Mouse (Mus musculus): ENCODE measurements at regions not wholly inside any gene's neighbourhood (a gene's known extent, or its start where the extent isn't known, plus 50 kb on each side); places are given as distances from the start of the nearest gene placed in this dataset.

DNA sequence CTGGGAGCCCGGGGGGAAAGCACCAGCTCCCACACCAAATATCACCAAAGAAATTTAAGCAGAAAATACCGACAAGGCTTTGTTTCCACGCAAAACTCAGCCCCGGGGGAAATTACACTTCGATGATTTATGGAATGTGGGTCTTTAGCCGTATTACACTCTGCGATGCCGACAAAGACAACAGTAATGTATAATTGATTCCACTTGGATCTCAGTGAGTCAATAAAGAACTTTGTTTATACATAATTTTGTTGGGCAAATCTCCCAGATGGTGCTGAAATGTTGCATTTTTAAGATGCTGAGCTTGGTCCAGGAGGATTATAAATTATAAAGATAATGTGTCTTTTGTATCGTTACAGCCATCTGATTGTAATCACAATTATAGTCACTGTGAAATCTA lies 59.1 kb upstream of the Dock1 start:
- Histone ChIP-seq H3K27ac (ENCODE audit: control insufficient read depth, low read depth, low read length) (no peak overlapping the region), H3K9ac (ENCODE audit: control insufficient read depth, low read depth, low read length, poor library complexity, severe bottlenecking) (no peak overlapping the region)
- TF ChIP-seq TCF12 (IDR thresholded peaks at IDR 0.05; ENCODE audit: low read depth, low read length) (no peak), BHLHE40 (IDR thresholded peaks at IDR 0.05; ENCODE audit: borderline replicate concordance, low read depth, low read length) (no peak), MYC (IDR thresholded peaks at IDR 0.05; ENCODE audit: low read depth, low read length) (no peak), ZC3H11A (IDR thresholded peaks at IDR 0.05; ENCODE audit: low read depth, low read length) (no peak), SIN3A (IDR thresholded peaks at IDR 0.05; ENCODE audit: low read length) (no peak), USF2 (IDR thresholded peaks at IDR 0.05; ENCODE audit: borderline replicate concordance in 1 of 2, insufficient read depth in 1 of 2, low read depth in 1 of 2, low read length in 2 of 2) (no peak), ZNF384 (IDR thresholded peaks at IDR 0.05; ENCODE audit: low read depth, low read length) (no peak), MEF2A (IDR thresholded peaks at IDR 0.05; ENCODE audit: extremely low read depth, insufficient replicate concordance, low read depth, low read length, poor library complexity, severe bottlenecking) (no peak), JUND (IDR thresholded peaks at IDR 0.05; ENCODE audit: low read depth, low read length) (no peak), RAD21 (IDR thresholded peaks at IDR 0.05; ENCODE audit: low read depth, low read length) (no peak), GATA1 (IDR thresholded peaks at IDR 0.05; ENCODE audit: low read depth, low read length) (no peak)

DNA sequence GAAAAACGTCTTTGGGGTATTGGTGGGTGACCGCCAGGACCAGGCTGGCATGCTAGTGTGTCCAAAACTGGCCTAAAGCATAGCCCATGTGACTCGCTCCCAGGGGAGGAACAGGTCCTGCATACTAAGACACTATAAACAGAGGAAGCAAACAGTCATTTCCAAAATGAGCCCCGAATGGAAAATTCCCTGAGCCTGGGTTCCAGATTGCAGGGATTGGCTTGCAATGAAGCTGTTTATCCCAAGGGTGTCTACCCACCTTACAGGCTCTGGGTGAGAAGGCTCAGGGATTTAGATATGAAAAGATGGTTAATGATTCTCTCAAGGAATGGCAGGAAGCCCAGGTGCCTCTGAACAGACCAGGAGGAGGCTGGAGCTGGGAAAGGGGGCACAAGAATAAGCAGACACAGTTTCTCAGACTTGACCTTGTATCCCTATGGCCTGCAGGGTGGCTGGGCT lies 58.2 kb upstream of the Dock1 start:
- Histone ChIP-seq H3K4me3 (ENCODE audit: control insufficient read depth in 1 of 2, insufficient read depth in 1 of 2, low read depth in 2 of 2, low read length in 2 of 2) (no peak overlapping the region), H3K36me3 (ENCODE audit: control insufficient read depth in 1 of 2, insufficient read depth in 2 of 2, low read length in 2 of 2) (no peaks in the 10 kb centered on the region), H3K79me2 (ENCODE audit: control insufficient read depth, insufficient read depth, low read length, poor library complexity) (no peaks in the 10 kb centered on the region), H3K9ac (ENCODE audit: control insufficient read depth, low read depth, low read length, poor library complexity, severe bottlenecking) (no peak overlapping the region), H3K4me1 (ENCODE audit: control insufficient read depth in 1 of 2, insufficient read depth in 2 of 2, low read length in 2 of 2) (no peaks in the 10 kb centered on the region), H3K27ac (ENCODE audit: control insufficient read depth, low read depth, low read length) (no peak overlapping the region), H3K27me3 (ENCODE audit: control insufficient read depth in 1 of 2, insufficient read depth in 2 of 2, low read length in 2 of 2) (no peaks in the 10 kb centered on the region), H3K9me3 (replicated peaks; ENCODE audit: insufficient read depth, low read length) (no peaks in the 10 kb centered on the region)
- DNase-seq (ENCODE audit: low read depth, low spot score), result no peak
- no peak for TF ChIP-seq BHLHE40 (IDR thresholded peaks at IDR 0.05; ENCODE audit: borderline replicate concordance, low read depth, low read length)
- TF ChIP-seq ZMIZ1 (IDR thresholded peaks at IDR 0.05; ENCODE audit: low read depth, low read length), result no peak
- no peak for TF ChIP-seq MAFK (IDR thresholded peaks at IDR 0.05; ENCODE audit: borderline replicate concordance, low read depth, low read length)
- no peak for TF ChIP-seq CTCF (IDR thresholded peaks at IDR 0.05 in 2 of 3, conservative IDR thresholded peaks at IDR 0.05 in 1 of 3; ENCODE audit: control insufficient read depth in 1 of 3, insufficient read depth in 1 of 3, low read depth in 2 of 3, low read length in 3 of 3, poor library complexity in 1 of 3, severe bottlenecking in 1 of 3)
- TF ChIP-seq TCF12 (IDR thresholded peaks at IDR 0.05; ENCODE audit: low read depth, low read length), result no peak
- TF ChIP-seq CHD1 (IDR thresholded peaks at IDR 0.05; ENCODE audit: low read depth, low read length), result no peak
- no peak for TF ChIP-seq USF2 (IDR thresholded peaks at IDR 0.05; ENCODE audit: borderline replicate concordance in 1 of 2, insufficient read depth in 1 of 2, low read depth in 1 of 2, low read length in 2 of 2)
- no peak for TF ChIP-seq NELFE (IDR thresholded peaks at IDR 0.05; ENCODE audit: low read depth, low read length)
- TF ChIP-seq NRF1 (IDR thresholded peaks at IDR 0.05; ENCODE audit: insufficient read depth, low read depth, low read length, poor library complexity, severe bottlenecking), result no peak
- TF ChIP-seq KAT2A (conservative IDR thresholded peaks at IDR 0.05; ENCODE audit: low read depth, low read length), result no peak
- TF ChIP-seq ETS1 (IDR thresholded peaks at IDR 0.05; ENCODE audit: low read depth, low read length), result no peak
- no peak for TF ChIP-seq HCFC1 (IDR thresholded peaks at IDR 0.05; ENCODE audit: low read depth, low read length)
- no peak for TF ChIP-seq ZC3H11A (IDR thresholded peaks at IDR 0.05; ENCODE audit: low read depth, low read length)
- no peak for TF ChIP-seq POLR2AphosphoS2 (IDR thresholded peaks at IDR 0.05; ENCODE audit: low read length)

More for the DNA sequence above, 59.1 kb upstream of the Dock1 start:
- Histone ChIP-seq H3K27me3 (ENCODE audit: control insufficient read depth in 1 of 2, insufficient read depth in 2 of 2, low read length in 2 of 2) (no peaks in the 10 kb centered on the region), H3K79me2 (ENCODE audit: control insufficient read depth, insufficient read depth, low read length, poor library complexity) (no peaks in the 10 kb centered on the region), H3K4me1 (ENCODE audit: control insufficient read depth in 1 of 2, insufficient read depth in 2 of 2, low read length in 2 of 2) (no peaks in the 10 kb centered on the region), H3K9me3 (replicated peaks; ENCODE audit: insufficient read depth, low read length) (no peaks in the 10 kb centered on the region), H3K4me3 (ENCODE audit: control insufficient read depth in 1 of 2, insufficient read depth in 1 of 2, low read depth in 2 of 2, low read length in 2 of 2) (no peak overlapping the region), H3K36me3 (ENCODE audit: control insufficient read depth in 1 of 2, insufficient read depth in 2 of 2, low read length in 2 of 2) (no peaks in the 10 kb centered on the region)
- DNase-seq (ENCODE audit: low read depth, low spot score), result no peak
